Mouse (Mus musculus) brain, adult 10 weeks (tissue): ENCODE measurements around the gene Grip2. TPM values are rescaled to one million over a fixed set of nuclear protein-coding genes. Genes with fewer than 3 reads are reported as not detected.

Experiments used
- polyA plus RNA-seq: library from polyadenylated mRNA; stranded (reverse); fragments of 350-450 nt; fragmentation: Illumina TruSeq; extraction: RNeasy Lipid Tissue Mini Kit (QIAGEN cat#74804); gene quantifications from one replicate; pipeline ENCODE4 v1.2.3, GENCODE M21; 2015; ENCODE audit warnings: low read depth, low replicate concordance

The Grip2 gene
- polyA plus RNA-seq: 15.3 TPM

GRCm38 (mm10) chr6:91827016-91827570, at the start of gene Grip2:
Gene Grip2, minus strand, starts transcription at chr6:91827250.

Other genes with a start within 250 kb of the Grip2 start
- 66.0 TPM for gene Slc6a6, start 143.2 kb downstream of the Grip2 start, polyA plus RNA-seq
- gene Ccdc174, start 50.8 kb upstream of the Grip2 start, polyA plus RNA-seq: 29.4 TPM
- gene 4930590J08Rik, start 75.6 kb upstream of the Grip2 start, polyA plus RNA-seq: 1.8 TPM
- 4.9 TPM for gene Fgd5, start 151.6 kb upstream of the Grip2 start, polyA plus RNA-seq